Mouse (Mus musculus) intestine, embryonic 14.5 days (tissue): ENCODE data around the gene Bcat1. TPM values are rescaled to one million over a fixed set of nuclear protein-coding genes. Genes with fewer than 3 reads are reported as not detected.

Source experiments
- ATAC-seq: fragments of 200-750 bp; cut with Nextera tagmentation; replicated peaks from 2 replicates; pipeline ENCODE4 v1.8.0; 2017; ENCODE audit warnings: low read depth, moderate number of reproducible peaks, moderate TSS enrichment, moderate library complexity; ENCODE audit not compliant: low FRiP score, low TSS enrichment
- DNase-seq: peaks from one replicate; pipeline ENCODE4 v3.0.0-alpha.2; 2018; ENCODE audit warnings: low spot score
- H3K27ac ChIP-seq: fragments of 300-500 bp; sonication (generic); 2 replicates; pipeline ENCODE4 v1.5.1; 2014; ENCODE audit warnings: low read depth, mild to moderate bottlenecking, control low read depth
- H3K27me3 ChIP-seq: fragments of 300-500 bp; sonication (generic); replicated peaks from 2 replicates; pipeline ENCODE4 v1.6.1; 2014; ENCODE audit warnings: low read length, control low read depth; ENCODE audit not compliant: control insufficient read depth, insufficient read depth
- H3K36me3 ChIP-seq: fragments of 300-500 bp; sonication (generic); 2 replicates; pipeline ENCODE4 v1.6.1; 2014; ENCODE audit warnings: low read length, control low read depth; ENCODE audit not compliant: control insufficient read depth, insufficient read depth
- H3K4me1 ChIP-seq: fragments of 300-500 bp; sonication (generic); replicated peaks from 2 replicates; pipeline ENCODE4 v1.6.1; 2014; ENCODE audit warnings: low read length, control low read depth, mixed read lengths; ENCODE audit not compliant: control insufficient read depth, insufficient read depth
- H3K4me2 ChIP-seq: fragments of 300-500 bp; sonication (generic); 2 replicates; pipeline ENCODE4 v1.6.1; 2014; ENCODE audit warnings: low read length
- H3K4me3 ChIP-seq: fragments of 300-500 bp; sonication (generic); 2 replicates; pipeline ENCODE4 v1.5.1; 2014; ENCODE audit warnings: low read depth, low read length, control low read depth, mixed read lengths
- H3K9ac ChIP-seq: fragments of 300-500 bp; sonication (generic); 2 replicates; pipeline ENCODE4 v1.6.1; 2014; ENCODE audit warnings: mild to moderate bottlenecking, low read length
- H3K9me3 ChIP-seq: fragments of 300-500 bp; sonication (generic); 2 replicates; pipeline ENCODE4 v1.6.1; 2016; ENCODE audit warnings: low read length, control low read depth; ENCODE audit not compliant: control insufficient read depth
- WGBS: fragments of 180-500 bp; shearing (Covaris S2); extraction: QIAGEN DNeasy Blood & Tissue Kit; methylation state at CpG from one replicate; pipeline ENCODE4 v1.1.7; 2014; 5-methylcytosine and 5-hydroxymethylcytosine counted together
- polyA plus RNA-seq: library from polyadenylated mRNA; unstranded; fragments of >200 nt; fragmentation: Nextera tagmentation; extraction: Ambion mirVana; gene quantifications from 2 replicates; pipeline ENCODE4 v1.2.1, GENCODE M21; 2014

Bcat1 gene
- polyA plus RNA-seq = 9.1 and 11.1 TPM in 2 replicates

DNA sequence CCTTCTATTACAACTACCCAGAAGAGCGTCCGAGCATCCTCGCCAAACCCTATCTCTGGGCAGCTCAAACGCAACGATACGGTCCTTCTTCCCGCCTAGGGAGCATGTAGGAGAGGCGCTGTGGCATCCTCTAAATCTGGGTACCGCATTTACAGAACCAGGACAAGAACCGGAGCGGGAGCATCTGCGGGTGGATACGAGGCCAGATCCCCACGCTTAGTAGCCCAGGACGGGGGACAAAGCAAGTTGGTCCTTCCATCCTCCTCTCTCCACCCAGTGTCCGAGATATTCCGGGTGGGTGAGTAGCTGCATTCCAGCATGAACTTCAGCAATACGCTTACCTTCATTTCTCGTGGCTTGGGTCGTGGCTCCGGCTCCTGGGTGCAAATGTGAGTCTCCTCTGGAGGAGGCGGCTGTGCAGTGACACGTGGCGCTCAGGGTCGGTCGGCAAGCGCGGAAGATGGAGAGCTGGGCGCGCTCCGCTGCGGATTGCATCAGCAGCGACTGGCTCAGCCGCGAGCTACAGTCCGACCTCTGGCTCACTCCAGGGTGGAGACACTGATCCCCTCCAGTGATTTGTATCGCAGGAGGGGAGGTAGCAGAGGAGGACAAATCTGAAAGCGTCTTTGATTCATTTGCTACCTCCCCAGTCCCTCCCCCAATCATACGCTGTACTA is at the start of gene Bcat1:
Gene Bcat1 (minus strand): TSS at position 637 of the 677 bp plus-strand sequence.
- peak within 1 kb of the TSS; percentile 77 for H3K4me2 ChIP-seq
- no peaks in the 10 kb centered on the region for H3K4me1 ChIP-seq
- DNase-seq (peak; percentile 72), ATAC-seq (peak; percentile 55; the same call in 1 of the 2 replicates)
- peak within 1 kb of the TSS; percentile 39 for H3K4me3 ChIP-seq
- peaks cover 21% of the 10 kb centered on the region for H3K27me3 ChIP-seq
- H3K9me3 ChIP-seq = no peaks in the 10 kb centered on the region
- no peaks in the 10 kb centered on the region for H3K36me3 ChIP-seq
- WGBS = under 1% methylated on average over 39 of the region's 39 CpGs
- peak within 1 kb of the TSS; percentile 31 for H3K9ac ChIP-seq
- no peak within 1 kb of the TSS for H3K27ac ChIP-seq

DNA sequence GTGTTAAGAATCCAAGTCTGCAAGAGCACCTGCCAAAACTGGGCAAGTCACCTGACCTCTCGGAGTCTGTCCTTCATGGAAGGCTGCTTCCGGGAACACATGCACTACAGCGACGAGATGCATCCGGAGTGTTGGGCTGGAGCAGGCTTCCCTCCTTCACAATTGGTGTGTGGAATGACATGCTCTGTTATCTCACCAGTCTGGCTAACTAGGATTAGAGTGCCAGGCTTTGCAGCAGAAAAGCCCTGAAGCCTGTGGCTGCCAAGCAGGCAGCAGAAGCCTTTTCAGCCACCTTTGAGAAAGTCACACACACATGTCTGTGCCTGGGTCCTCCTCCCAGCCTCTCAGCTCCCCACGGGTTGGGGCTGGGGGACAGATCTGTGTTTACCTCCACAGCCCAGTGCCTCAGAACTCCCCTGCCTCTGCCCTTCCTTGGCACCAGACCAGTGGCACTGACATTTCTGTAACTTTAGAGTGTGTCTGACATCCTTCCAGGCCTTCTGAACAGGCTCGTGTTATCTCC is 49.7 kb upstream of the Bcat1 start:
- Histone ChIP-seq H3K36me3 (no peaks in the 10 kb centered on the region), H3K9ac (no peak overlapping the region), H3K4me2 (no peak overlapping the region), H3K4me1 (no peaks in the 10 kb centered on the region), H3K27ac (no peak overlapping the region), H3K27me3 (no peaks in the 10 kb centered on the region), H3K4me3 (no peak overlapping the region), H3K9me3 (no peaks in the 10 kb centered on the region)
- 49% methylated on average over 7 of the region's 7 CpGs for WGBS
- no peak for ATAC-seq
- DNase-seq = no peak

DNA sequence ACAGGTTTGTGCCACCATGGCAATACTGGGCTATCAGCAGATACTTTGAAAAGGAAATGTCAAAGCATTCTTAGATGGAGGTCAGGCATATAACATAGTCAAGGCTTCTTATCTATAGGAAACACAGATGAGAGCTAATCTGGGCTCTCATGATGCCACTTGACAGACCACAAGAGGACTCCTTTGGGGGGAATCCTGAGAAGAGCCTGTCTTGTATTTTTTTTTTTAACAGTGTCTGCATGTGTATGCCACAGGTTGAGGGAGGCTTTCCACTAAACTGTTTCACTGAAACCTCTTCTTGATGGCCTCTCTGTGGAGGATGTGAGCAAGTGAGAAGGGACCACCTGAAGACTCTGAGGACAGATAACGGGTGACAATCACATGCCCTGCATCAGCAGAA is 48.6 kb upstream of the Bcat1 start:
- H3K4me3 ChIP-seq = no peak overlapping the region
- no peaks in the 10 kb centered on the region for H3K9me3 ChIP-seq
- H3K27ac ChIP-seq = no peak overlapping the region
- H3K27me3 ChIP-seq = no peaks in the 10 kb centered on the region
- no peak overlapping the region for H3K9ac ChIP-seq
- DNase-seq = no peak
- H3K4me1 ChIP-seq = no peaks in the 10 kb centered on the region
- no peak for ATAC-seq
- no peaks in the 10 kb centered on the region for H3K36me3 ChIP-seq
- WGBS = 69% methylated on average over 1 of the region's 1 CpGs
- H3K4me2 ChIP-seq = no peak overlapping the region

DNA sequence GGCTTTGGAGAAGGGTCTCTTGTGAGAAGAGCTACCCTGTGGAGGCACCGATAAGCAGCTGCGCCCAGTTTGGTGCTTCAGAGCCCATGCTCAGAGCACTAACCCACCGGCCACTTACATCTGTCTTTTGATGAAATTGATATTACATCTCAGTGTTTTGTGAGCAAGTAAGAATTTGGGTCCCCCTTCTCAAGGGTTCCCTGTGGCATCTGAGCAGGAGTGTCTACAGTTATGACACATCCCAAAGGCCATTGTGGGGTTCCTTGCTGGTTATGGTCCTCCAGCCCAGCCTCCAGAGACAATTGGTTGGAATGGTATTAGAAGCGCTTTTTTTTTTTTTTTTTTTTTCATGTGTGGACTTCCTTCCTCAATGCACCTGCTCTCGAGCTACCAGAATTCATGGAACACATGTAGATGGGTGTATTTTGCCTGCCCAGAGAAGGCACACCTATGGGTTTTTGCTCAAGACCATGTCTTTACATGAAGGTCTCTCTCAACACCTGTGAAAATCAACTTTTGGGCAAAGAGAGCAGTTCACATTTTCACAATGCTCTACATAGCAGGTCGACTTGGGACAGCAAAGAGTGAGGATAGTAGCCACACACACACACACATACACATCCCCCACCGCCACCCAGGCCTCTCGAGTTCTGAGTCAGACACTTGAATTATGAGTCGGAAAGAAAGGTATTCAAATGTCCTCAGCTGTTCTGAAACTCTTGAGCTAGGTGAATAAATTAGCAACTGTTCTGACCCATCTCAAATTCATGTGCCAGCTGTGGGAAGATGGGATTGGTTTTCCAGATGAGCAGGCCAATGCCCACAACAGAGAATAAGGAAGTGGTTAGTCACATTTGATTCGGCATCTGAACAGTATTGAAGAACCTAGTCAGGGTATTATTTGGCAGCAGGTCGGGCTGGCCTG is 47.4 kb upstream of the Bcat1 start:
- no peak overlapping the region for H3K4me2 ChIP-seq
- DNase-seq (no peak), ATAC-seq (no peak)
- H3K27ac ChIP-seq = no peak overlapping the region
- H3K4me3 ChIP-seq = no peak overlapping the region
- H3K9ac ChIP-seq = no peak overlapping the region
- no peaks in the 10 kb centered on the region for H3K4me1 ChIP-seq
- no peaks in the 10 kb centered on the region for H3K9me3 ChIP-seq
- 80% methylated on average over 11 of the region's 11 CpGs for WGBS
- no peaks in the 10 kb centered on the region for H3K27me3 ChIP-seq
- H3K36me3 ChIP-seq = no peaks in the 10 kb centered on the region

DNA sequence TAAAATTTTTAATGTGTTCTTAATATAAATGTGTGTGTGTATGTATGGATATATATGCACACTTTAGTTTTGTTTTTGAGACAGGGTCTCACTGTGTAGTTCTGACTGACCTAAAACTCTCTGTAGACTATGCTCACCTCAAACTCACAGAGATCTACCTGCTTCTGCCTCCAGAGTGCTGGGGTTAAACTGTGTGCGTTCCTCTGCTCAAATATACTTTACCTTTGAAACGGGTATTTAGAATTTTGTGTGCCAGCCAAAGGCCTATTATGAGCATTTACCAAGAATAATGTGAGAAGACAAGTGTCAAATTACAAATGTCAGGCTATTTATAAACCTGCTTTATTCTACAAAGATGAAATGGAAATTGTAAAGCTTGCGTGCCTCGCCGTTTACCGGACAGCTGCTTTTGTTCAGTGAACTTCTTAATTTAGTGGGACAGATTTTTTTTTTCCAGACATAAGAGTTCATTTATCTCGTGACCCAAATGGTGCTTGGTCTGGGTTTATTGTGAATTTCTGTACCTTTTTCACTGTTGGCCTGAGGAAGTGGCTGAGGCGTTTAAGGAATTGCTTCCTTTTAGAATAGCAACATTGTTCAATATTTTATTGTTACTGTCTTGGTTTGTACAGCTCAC is 46.6 kb upstream of the Bcat1 start:
- H3K4me3 ChIP-seq = no peak overlapping the region
- H3K4me2 ChIP-seq = no peak overlapping the region
- H3K9me3 ChIP-seq = no peaks in the 10 kb centered on the region
- H3K36me3 ChIP-seq = no peaks in the 10 kb centered on the region
- ATAC-seq (no peak), DNase-seq (no peak)
- H3K9ac ChIP-seq = no peak overlapping the region
- H3K27ac ChIP-seq = no peak overlapping the region
- WGBS = 59% methylated on average over 8 of the region's 8 CpGs
- H3K4me1 ChIP-seq = no peaks in the 10 kb centered on the region
- no peaks in the 10 kb centered on the region for H3K27me3 ChIP-seq

DNA sequence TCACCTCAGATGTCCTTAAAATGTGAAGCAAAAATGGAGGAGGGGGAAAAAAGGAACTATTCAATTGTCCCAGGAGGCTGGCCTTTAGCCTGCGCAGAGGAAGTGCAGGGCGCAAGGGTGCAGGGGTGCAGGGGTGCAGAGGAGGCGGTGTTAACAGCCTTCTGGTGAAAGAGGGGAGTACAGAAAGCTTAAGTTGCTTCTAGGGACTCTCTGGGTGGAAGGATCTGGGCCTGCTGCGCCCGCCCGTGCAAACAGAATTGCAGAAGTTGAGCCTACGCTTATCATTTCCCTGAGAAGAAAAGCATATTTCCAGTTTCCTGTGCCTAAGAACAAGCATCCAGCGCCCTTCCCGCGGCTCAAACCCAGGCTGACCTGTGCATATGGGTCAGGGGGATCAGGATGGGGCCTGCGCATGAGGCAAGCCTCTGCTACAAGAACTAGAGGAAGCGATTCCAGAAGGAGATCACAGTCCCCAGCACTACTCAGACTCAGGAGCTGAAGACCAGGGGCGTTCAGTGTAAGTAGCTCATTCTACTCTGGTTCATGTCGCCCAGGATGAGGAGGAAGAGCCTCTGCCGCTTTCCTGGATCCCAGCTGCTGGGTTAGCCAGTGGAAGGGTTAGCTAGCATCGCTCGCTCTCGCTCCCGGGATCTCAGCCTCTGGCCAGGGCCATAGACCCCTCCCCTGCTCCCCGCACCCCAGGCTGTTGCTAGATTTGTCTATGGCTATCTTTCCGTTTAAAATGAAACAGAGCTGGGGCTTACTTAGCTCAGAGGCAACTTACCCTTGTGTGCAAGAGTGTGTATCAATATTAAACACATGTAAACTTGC is 45.8 kb upstream of the Bcat1 start:
- 57% methylated on average over 21 of the region's 21 CpGs for WGBS
- peaks cover under 1% of the 10 kb centered on the region; the same call in 1 of the 2 replicates for H3K4me1 ChIP-seq
- H3K9me3 ChIP-seq = no peaks in the 10 kb centered on the region
- no peak overlapping the region for H3K4me2 ChIP-seq
- no peaks in the 10 kb centered on the region for H3K27me3 ChIP-seq
- no peak overlapping the region for H3K27ac ChIP-seq
- no peak overlapping the region for H3K4me3 ChIP-seq
- no peaks in the 10 kb centered on the region for H3K36me3 ChIP-seq
- no peak overlapping the region for H3K9ac ChIP-seq
- ATAC-seq (no peak), DNase-seq (no peak)

DNA sequence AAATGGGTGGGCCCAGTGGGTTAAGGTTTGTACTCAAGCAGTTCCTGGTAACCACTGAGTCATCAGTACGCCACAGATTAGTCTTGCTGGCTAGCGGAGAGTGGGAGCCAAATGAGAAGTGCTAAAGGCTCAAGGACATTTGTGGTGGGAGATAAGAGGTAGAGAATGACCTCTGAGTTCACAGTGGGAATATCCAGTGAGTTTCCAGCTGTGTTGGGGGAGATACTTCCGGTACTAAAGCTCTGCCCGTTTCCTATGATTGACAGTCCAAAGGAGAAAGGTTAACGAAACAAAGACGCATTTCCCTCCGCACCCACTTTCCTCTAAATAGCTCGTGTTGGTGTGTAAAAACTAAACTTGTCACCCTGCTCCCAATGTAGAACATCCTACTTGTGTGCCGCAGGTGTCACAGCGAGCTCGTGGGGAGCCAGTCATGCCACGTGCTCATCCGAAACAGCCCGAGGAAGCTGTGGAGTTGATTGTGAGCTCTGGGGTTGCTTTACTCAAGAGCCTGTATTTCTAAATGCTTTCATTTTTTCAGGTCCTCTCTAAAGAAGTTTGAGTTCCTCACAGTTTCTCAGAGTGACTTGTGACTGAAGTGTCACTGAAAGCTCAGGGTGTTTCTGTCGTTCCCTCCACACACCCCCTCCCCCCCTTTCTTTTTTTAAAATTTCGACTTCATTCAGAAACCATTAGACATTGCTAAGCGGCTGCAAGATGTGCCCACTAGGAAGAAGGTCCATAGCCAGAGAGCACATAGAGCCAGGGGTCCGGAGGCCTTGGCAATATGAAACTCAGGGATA is 45.0 kb upstream of the Bcat1 start:
- no peak for ATAC-seq
- Histone ChIP-seq H3K4me2 (no peak overlapping the region), H3K27ac (no peak overlapping the region), H3K36me3 (no peaks in the 10 kb centered on the region), H3K4me3 (no peak overlapping the region), H3K27me3 (no peaks in the 10 kb centered on the region), H3K9ac (no peak overlapping the region), H3K4me1 (peaks cover 8% of the 10 kb centered on the region; the same call in 1 of the 2 replicates), H3K9me3 (no peaks in the 10 kb centered on the region)
- DNase-seq = no peak
- WGBS = 57% methylated on average over 18 of the region's 18 CpGs
